Comparison of ENCODE assay signal across 14 mouse cellular contexts in the genomic region with DNA sequence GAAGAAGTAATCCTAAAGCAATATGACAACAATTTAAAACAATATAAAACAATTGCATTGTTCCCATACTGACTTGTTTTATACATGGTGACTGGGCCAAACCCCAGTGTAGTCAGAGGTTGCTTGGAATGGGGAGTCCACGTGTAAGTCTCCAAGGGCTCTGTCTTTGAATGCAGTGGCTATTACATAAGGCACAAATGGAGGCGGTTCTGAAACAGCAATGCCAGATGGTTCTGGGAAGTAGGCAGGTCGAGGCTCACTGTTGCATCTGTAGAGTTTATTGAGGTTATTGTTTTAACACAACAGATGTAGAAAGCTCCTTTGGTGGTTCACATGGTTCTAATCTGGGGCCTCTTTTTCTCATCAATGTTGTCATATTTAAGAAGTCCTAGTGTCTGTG.
"Had no signal": no experiment of that assay in that cellular context is flagged by ENCODE, and none has a peak within 500 bp of the region (broad histone marks: within the 10 kb centered on the region; RNA-seq: fewer than 3 reads in every experiment).

No protein-coding gene starts in this region.

- H3K4me3 ChIP-seq: lung, embryonic 15.5 days; midbrain, embryonic 13.5 days; midbrain, embryonic 15.5 days; neural tube, embryonic 12.5 days; stomach, embryonic 15.5 days had no signal

- DNase-seq: liver, postnatal 0 days; lung, adult 2 months; lung, postnatal 14 days; lung, postnatal 36 days; thymus, adult 2 months; thymus, postnatal 25 days; thymus, postnatal 4 days had no signal

- H3K27ac ChIP-seq: lung, embryonic 15.5 days; macrophage; midbrain, embryonic 13.5 days; midbrain, embryonic 15.5 days; neural tube, embryonic 12.5 days; stomach, embryonic 15.5 days; stomach, postnatal 0 days had no signal
